9 mouse cellular contexts compared by ENCODE assay signal in genomic region chr11:62997718-62998281, GRCm38 (mm10). TPM values are rescaled to one million over a fixed set of nuclear protein-coding genes. Genes with fewer than 3 reads are reported as not detected.
DNase-seq lines count a peak whose midpoint lies in the region; TF ChIP-seq lines count a peak whose summit lies in the region.
"Had no signal": no experiment of that assay in that cellular context is flagged by ENCODE, and none has a peak within 500 bp of the region (broad histone marks: within the 10 kb centered on the region; RNA-seq: fewer than 3 reads in every experiment).

No protein-coding gene starts in this region.

- no peaks in the 10 kb centered on the region for H3K79me2 ChIP-seq in liver, adult 2 months (ENCODE audit: control insufficient read depth, insufficient read depth, low read length)

- H3K9ac ChIP-seq in liver, adult 2 months (ENCODE audit: low read depth, low read length) = no peak overlapping the region

- 28% methylated on average over 11 of the region's 11 CpGs for WGBS in kidney, adult 2 months
- 80% methylated on average over 11 of the region's 11 CpGs for WGBS in liver, adult 2 months

- no peak for TF ChIP-seq POLR2A in kidney, adult 2 months (IDR thresholded peaks at IDR 0.05; ENCODE audit: low read depth, low read length)
- TF ChIP-seq POLR2A in liver, adult 2 months (IDR thresholded peaks at IDR 0.05; ENCODE audit: extremely low read depth, insufficient read depth, low read length) = no peak

- no peak overlapping the region for H3K4me3 ChIP-seq in layer of hippocampus, adult 2 months
- no peak overlapping the region for H3K4me3 ChIP-seq in kidney, adult 2 months (ENCODE audit: insufficient read depth, low read depth, low read length)
- no peak overlapping the region for H3K4me3 ChIP-seq in liver, adult 2 months (ENCODE audit: insufficient read depth, low read depth, low read length)

- H3K4me1 ChIP-seq in kidney, adult 2 months (ENCODE audit: control insufficient read depth, insufficient read depth, low read length) = no peaks in the 10 kb centered on the region
- H3K4me1 ChIP-seq in liver, adult 2 months (ENCODE audit: control insufficient read depth, insufficient read depth, low read length) = no peaks in the 10 kb centered on the region

- H3K36me3 ChIP-seq in kidney, adult 2 months (ENCODE audit: control insufficient read depth, insufficient read depth, low read length) = no peaks in the 10 kb centered on the region
- H3K36me3 ChIP-seq in liver, adult 2 months (ENCODE audit: control insufficient read depth, insufficient read depth, low read length) = no peaks in the 10 kb centered on the region

- TF ChIP-seq CTCF in layer of hippocampus, adult 2 months (conservative IDR thresholded peaks at IDR 0.05) = 0 out of 2 replicates have a peak, but pooled peaks have one; percentile 8
- no peak for TF ChIP-seq CTCF in kidney, adult 2 months (conservative IDR thresholded peaks at IDR 0.05; ENCODE audit: insufficient read depth, insufficient read length, low read depth, low read length)
- no peak for TF ChIP-seq CTCF in liver, adult 2 months (IDR thresholded peaks at IDR 0.05; ENCODE audit: low read depth, low read length)

- H3K27me3 ChIP-seq in kidney, adult 2 months (replicated peaks; ENCODE audit: control insufficient read depth, insufficient read depth, low read length) = no peaks in the 10 kb centered on the region
- H3K27me3 ChIP-seq in liver, adult 2 months (ENCODE audit: control insufficient read depth, insufficient read depth, low read length) = peaks cover 2% of the 10 kb centered on the region; the same call in 1 of the 2 replicates

- peak in 1 of 2 experiments; percentile 17 for DNase-seq in layer of hippocampus, adult 2 months (ENCODE audit: low spot score in 2 of 2)
- no peak for DNase-seq in layer of hippocampus, adult 9-10 months (ENCODE audit: low spot score)
- peak; percentile 52 for DNase-seq in cerebellum, adult 9-10 months
- DNase-seq in heart, adult 18-20 months = peak; percentile 84 to 87
- DNase-seq in kidney, adult 2 months = peak; percentile 44
- peak; percentile 8 for DNase-seq in liver, adult 2 months (ENCODE audit: extremely low read depth, low read depth, low spot score)
- DNase-seq in right cerebral cortex, postnatal 25 days = peak; percentile 21
- no peak for DNase-seq in thymus, postnatal 14 days

- peak overlapping the region; percentile 71 for H3K27ac ChIP-seq in layer of hippocampus, adult 2 months
- H3K27ac ChIP-seq in kidney, adult 2 months (ENCODE audit: insufficient read depth, low read depth, low read length) = peak overlapping the region; percentile 59; the same call in 1 of the 2 replicates
- H3K27ac ChIP-seq in liver, adult 2 months (replicated peaks; ENCODE audit: insufficient read depth, low read depth, low read length) = no peak overlapping the region

RNA-seq across cellular contexts. Expression of gene Cdrt4, which starts 46.8 kb away (rescaled TPM):
- not detected for total RNA-seq in layer of hippocampus, adult 2 months (2021)
- total RNA-seq in heart, adult 18-20 months (2021) = not detected
- 0.14 TPM in 1 of 2 replicates, not detected in the other for polyA plus RNA-seq in kidney, adult 2 months (2012; rRNA removed)
- total RNA-seq in liver, adult 2 months (2014; rRNA removed) = not detected in 2 replicates
- polyA plus RNA-seq in liver, adult 2 months (2012; rRNA removed) = not detected in 2 replicates
- polyA plus RNA-seq: neural tube, embryonic 11.5 days had no signal

Comparison
In these comparisons a context has a peak if more than half of its experiments do, and no peak if none do; other contexts are left out.
1. DNase-seq: peak in cerebellum, adult 9-10 months (single experiment), heart, adult 18-20 months (2 of 2), kidney, adult 2 months (single experiment), liver, adult 2 months (single experiment) and right cerebral cortex, postnatal 25 days (single experiment); none in layer of hippocampus, adult 9-10 months (single experiment) and thymus, postnatal 14 days (single experiment).